Mouse (Mus musculus): ENCODE data around the gene Mesd. TPM values are rescaled to one million over a fixed set of nuclear protein-coding genes. Genes with fewer than 3 reads are reported as not detected.

Gene Mesd
- polyA plus RNA-seq, 1 experiment from 2014 or later = 97.9 TPM

DNA sequence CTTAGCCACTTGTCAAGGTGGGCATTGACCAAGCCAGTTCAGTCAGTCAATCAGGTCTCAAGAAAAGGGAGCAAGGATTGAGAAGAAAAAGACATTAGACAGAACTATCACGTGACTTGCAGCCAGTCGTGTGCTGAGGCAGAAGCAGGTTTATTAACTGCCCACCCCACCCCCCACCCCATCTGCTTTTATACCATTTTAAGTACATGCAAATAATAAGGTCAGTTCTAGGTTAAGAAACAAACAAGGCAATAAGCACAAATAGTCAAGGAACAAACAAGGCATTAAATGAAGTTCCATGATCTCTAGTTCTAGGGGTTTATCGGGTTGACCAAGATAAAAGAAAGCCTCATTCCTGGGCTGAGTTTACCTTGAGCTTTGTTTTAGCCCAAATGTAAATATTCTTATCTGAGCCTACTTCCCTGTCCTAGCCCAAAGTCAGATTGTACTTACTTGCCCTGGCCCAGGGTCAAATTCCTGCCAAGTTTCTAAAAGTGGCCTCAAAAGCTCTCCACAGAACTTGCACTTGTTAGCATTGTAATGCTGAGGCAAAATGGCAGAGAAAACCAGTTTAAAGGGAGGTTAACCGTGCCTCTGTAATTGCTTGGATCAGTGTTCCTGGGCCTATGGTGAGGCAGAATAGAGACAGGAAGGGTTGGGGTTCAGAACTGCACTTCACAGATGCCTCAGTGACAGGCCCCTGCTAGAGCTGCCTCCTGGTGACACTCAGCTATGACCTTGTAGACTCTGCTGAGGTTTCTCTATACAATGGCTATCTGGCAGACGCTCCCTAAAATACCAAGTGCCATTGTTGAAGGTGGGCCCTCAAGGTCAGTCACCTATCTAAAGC lies 18.3 kb downstream of the Mesd start:
- no peak overlapping the region for H3K27ac ChIP-seq (ENCODE audit: low read length)
- H3K36me3 ChIP-seq (ENCODE audit: insufficient read depth, low read length) = peaks cover 11% of the 10 kb centered on the region; the same call in 1 of the 2 replicates
- no peak overlapping the region for H3K4me2 ChIP-seq (replicated peaks; ENCODE audit: low read depth, low read length)
- no peaks in the 10 kb centered on the region; the same call in 1 of the 2 replicates for H3K4me1 ChIP-seq (ENCODE audit: insufficient read depth, low read depth, low read length)
- DNase-seq (ENCODE audit: low spot score) (no peak), ATAC-seq (no peak)
- no peaks in the 10 kb centered on the region for H3K9me3 ChIP-seq (ENCODE audit: low read length)
- no peak for TF ChIP-seq CTCF (IDR thresholded peaks at IDR 0.05)
- no peak for TF ChIP-seq EP300 (IDR thresholded peaks at IDR 0.05)
- no peak overlapping the region for H3K9ac ChIP-seq (replicated peaks; ENCODE audit: low read depth)
- no peaks in the 10 kb centered on the region for H3K27me3 ChIP-seq (replicated peaks; ENCODE audit: insufficient read depth, low read length)
- 43% methylated on average over 5 of the region's 5 CpGs for WGBS
- no peak overlapping the region for H3K4me3 ChIP-seq (ENCODE audit: low read depth, low read length)

DNA sequence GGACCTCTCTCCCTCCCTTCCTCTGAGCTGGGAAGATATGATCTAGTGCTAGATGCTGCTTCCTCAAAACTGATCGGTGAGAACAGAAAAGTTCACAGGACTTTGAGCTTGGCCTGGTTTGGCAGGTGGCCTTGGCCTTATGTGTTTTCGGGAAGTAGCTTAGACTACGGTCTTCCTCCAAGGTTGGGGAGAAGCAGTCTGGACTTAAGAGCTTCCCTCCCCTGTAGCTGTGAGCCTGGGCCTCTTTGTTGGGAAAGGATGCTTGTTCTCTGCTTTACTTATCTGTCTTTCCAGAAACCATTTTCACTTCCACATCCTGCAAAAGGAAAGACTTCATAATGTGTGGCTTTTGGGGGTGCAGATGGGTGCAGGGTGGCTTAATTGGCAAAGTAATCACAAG lies 20.6 kb downstream of the Mesd start:
- no peaks in the 10 kb centered on the region for H3K27me3 ChIP-seq (replicated peaks; ENCODE audit: insufficient read depth, low read length)
- no peaks in the 10 kb centered on the region for H3K9me3 ChIP-seq (ENCODE audit: low read length)
- ATAC-seq = no peak
- no peak overlapping the region for H3K4me2 ChIP-seq (replicated peaks; ENCODE audit: low read depth, low read length)
- H3K27ac ChIP-seq (ENCODE audit: low read length) = no peak overlapping the region
- 77% methylated on average over 3 of the region's 3 CpGs for WGBS
- no peak overlapping the region for H3K4me3 ChIP-seq (ENCODE audit: low read depth, low read length)
- H3K9ac ChIP-seq (replicated peaks; ENCODE audit: low read depth) = no peak overlapping the region
- H3K36me3 ChIP-seq (ENCODE audit: insufficient read depth, low read length) = no peaks in the 10 kb centered on the region
- H3K4me1 ChIP-seq (ENCODE audit: insufficient read depth, low read depth, low read length) = no peaks in the 10 kb centered on the region
- TF ChIP-seq CTCF (IDR thresholded peaks at IDR 0.05) = no peak
- no peak for TF ChIP-seq EP300 (IDR thresholded peaks at IDR 0.05)
- no peak for DNase-seq (ENCODE audit: low spot score)

DNA sequence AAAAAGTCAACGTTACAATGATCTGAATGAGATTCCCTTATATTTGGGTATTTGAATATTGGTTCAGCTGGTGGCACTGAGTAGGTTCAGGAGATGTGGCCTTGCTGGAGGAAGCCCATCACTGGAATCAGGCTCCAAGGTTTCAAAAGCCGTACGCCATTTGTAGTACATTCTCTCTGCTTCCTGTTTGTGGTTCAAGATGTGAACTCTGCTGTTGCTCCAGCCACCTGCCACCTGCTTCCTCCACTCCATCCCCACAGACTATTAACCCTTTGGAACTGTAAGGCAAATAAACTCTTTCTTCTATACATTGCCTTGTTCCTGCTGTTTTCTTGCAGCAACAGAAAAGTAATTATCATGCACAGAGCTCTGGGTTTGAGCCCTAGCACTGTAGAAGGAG lies 27.6 kb downstream of the Mesd start:
- Histone ChIP-seq H3K4me2 (replicated peaks; ENCODE audit: low read depth, low read length) (no peak overlapping the region), H3K4me3 (ENCODE audit: low read depth, low read length) (no peak overlapping the region), H3K36me3 (ENCODE audit: insufficient read depth, low read length) (no peaks in the 10 kb centered on the region), H3K9ac (replicated peaks; ENCODE audit: low read depth) (no peak overlapping the region), H3K27ac (ENCODE audit: low read length) (no peak overlapping the region), H3K4me1 (ENCODE audit: insufficient read depth, low read depth, low read length) (no peaks in the 10 kb centered on the region), H3K9me3 (ENCODE audit: low read length) (no peaks in the 10 kb centered on the region), H3K27me3 (replicated peaks; ENCODE audit: insufficient read depth, low read length) (no peaks in the 10 kb centered on the region)
- TF ChIP-seq CTCF (IDR thresholded peaks at IDR 0.05) = no peak
- TF ChIP-seq EP300 (IDR thresholded peaks at IDR 0.05) = no peak
- WGBS = 61% methylated on average over 3 of the region's 3 CpGs
- no peak for DNase-seq (ENCODE audit: low spot score)
- no peak for ATAC-seq

DNA sequence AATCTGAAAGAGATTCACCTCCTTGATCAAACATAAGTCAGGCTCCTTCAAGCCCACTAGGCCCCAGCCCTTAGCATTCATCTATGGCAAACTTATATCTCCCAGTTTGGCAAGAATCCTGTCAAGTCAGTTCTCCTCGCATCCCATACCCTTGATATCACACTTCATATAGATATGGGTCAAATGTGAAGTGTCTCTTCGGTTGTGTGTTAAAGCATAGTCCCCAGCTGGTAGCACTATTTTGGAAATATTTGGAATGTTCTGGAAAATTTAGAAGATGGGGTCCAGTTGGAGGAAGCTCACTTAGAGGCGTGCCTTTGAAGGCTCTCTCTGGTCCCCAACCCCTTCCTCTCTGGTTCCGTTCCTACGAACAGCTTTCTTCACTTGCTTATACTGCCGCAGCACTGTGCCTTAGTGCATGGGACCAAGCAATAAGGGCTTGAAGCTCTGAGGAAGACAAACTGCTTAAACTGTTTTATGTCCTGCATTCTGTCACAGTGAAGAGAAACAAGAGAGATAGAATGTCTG lies 29.2 kb downstream of the Mesd start:
- no peak overlapping the region for H3K4me3 ChIP-seq (ENCODE audit: low read depth, low read length)
- 58% methylated on average over 6 of the region's 6 CpGs for WGBS
- no peak overlapping the region for H3K4me2 ChIP-seq (replicated peaks; ENCODE audit: low read depth, low read length)
- DNase-seq (ENCODE audit: low spot score) = peak; percentile 84
- H3K9me3 ChIP-seq (ENCODE audit: low read length) = no peaks in the 10 kb centered on the region
- no peak overlapping the region for H3K9ac ChIP-seq (replicated peaks; ENCODE audit: low read depth)
- ATAC-seq = peak; percentile 90
- no peaks in the 10 kb centered on the region for H3K27me3 ChIP-seq (replicated peaks; ENCODE audit: insufficient read depth, low read length)
- no peaks in the 10 kb centered on the region for H3K4me1 ChIP-seq (ENCODE audit: insufficient read depth, low read depth, low read length)
- peak; percentile 77 for TF ChIP-seq EP300 (IDR thresholded peaks at IDR 0.05)
- TF ChIP-seq CTCF (IDR thresholded peaks at IDR 0.05) = no peak
- peak overlapping the region; percentile 28; the same call in 1 of the 2 replicates for H3K27ac ChIP-seq (ENCODE audit: low read length)
- no peaks in the 10 kb centered on the region for H3K36me3 ChIP-seq (ENCODE audit: insufficient read depth, low read length)

- Histone ChIP-seq H3K27me3 (replicated peaks; ENCODE audit: insufficient read depth, low read length) (no peaks in the 10 kb centered on the region), H3K9me3 (ENCODE audit: low read length) (no peaks in the 10 kb centered on the region), H3K4me3 (ENCODE audit: low read depth, low read length) (no peak overlapping the region), H3K4me2 (replicated peaks; ENCODE audit: low read depth, low read length) (no peak overlapping the region), H3K27ac (ENCODE audit: low read length) (peak overlapping the region; percentile 28; the same call in 1 of the 2 replicates), H3K36me3 (ENCODE audit: insufficient read depth, low read length) (no peaks in the 10 kb centered on the region), H3K4me1 (ENCODE audit: insufficient read depth, low read depth, low read length) (no peaks in the 10 kb centered on the region), H3K9ac (replicated peaks; ENCODE audit: low read depth) (no peak overlapping the region)
- ATAC-seq (0 out of 2 replicates have a peak, but pooled peaks have one; percentile 2), DNase-seq (ENCODE audit: low spot score) (no peak)
- TF ChIP-seq CTCF (IDR thresholded peaks at IDR 0.05) (no peak), EP300 (IDR thresholded peaks at IDR 0.05) (no peak)
- 65% methylated on average over 9 of the region's 9 CpGs for WGBS
Observed at GRCm38 (mm10) chr7:83913995-83914394, 29.7 kb downstream of the Mesd start.

DNA sequence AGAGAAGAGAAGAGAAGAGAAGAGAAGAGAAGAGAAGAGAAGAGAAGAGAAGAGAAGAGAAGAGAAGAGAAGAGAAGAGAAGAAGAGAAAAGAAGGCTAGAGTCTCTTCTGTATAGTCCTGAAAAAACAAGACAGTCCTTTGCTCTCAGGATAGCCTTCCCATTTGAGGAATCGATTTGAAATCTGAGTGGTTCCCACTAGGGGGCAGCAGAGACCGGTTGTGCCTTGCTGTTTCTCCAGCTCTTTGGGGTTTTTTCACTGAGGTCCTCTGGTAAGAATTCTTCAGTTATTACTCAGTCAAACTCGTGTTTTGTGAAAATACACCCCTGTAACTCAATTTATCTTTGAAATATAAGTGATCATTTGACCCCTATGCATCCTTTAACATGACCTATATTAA lies 30.3 kb downstream of the Mesd start:
- H3K9me3 ChIP-seq (ENCODE audit: low read length) = no peaks in the 10 kb centered on the region
- DNase-seq (ENCODE audit: low spot score) = peak; percentile 88
- peak; percentile 88 for TF ChIP-seq CTCF (IDR thresholded peaks at IDR 0.05)
- no peak for TF ChIP-seq EP300 (IDR thresholded peaks at IDR 0.05)
- no peak overlapping the region for H3K4me2 ChIP-seq (replicated peaks; ENCODE audit: low read depth, low read length)
- ATAC-seq = 0 out of 2 replicates have a peak, but pooled peaks have one; percentile 29
- no peak overlapping the region for H3K27ac ChIP-seq (ENCODE audit: low read length)
- no peaks in the 10 kb centered on the region for H3K4me1 ChIP-seq (ENCODE audit: insufficient read depth, low read depth, low read length)
- no peaks in the 10 kb centered on the region for H3K36me3 ChIP-seq (ENCODE audit: insufficient read depth, low read length)
- H3K4me3 ChIP-seq (ENCODE audit: low read depth, low read length) = no peak overlapping the region
- no peak overlapping the region for H3K9ac ChIP-seq (replicated peaks; ENCODE audit: low read depth)
- WGBS = 2% methylated on average over 3 of the region's 3 CpGs
- no peaks in the 10 kb centered on the region for H3K27me3 ChIP-seq (replicated peaks; ENCODE audit: insufficient read depth, low read length)

All from lung, postnatal 0 days (tissue).